Comparison of ENCODE assay signal across 8 mouse cellular contexts in genomic region chr14:21050734-21051133, GRCm38 (mm10). TPM values are rescaled to one million over a fixed set of nuclear protein-coding genes. Genes with fewer than 3 reads are reported as not detected.
A peak's percentile ranks its signal among the peaks of the same experiment; 100 is the strongest.
DNase-seq lines count a peak whose midpoint lies in the region; ATAC-seq lines count a peak whose summit lies in the region.

No protein-coding gene starts in this region.

- DNase-seq in gastrocnemius, postnatal 14 days, result peak; percentile 15
- no peak for DNase-seq in gastrocnemius, postnatal 4 days (ENCODE audit: low spot score in 2 of 2)
- DNase-seq in CD4-positive helper T cell, adult 2 months (ENCODE audit: low read depth, low spot score), result peak; percentile 68
- DNase-seq in c-Kit-positive CD71-positive TER-119-negative erythroid progenitor cells, embryonic 14.5 days (ENCODE audit: low read depth), result peak; percentile 66
- DNase-seq in induced T-regulatory cell, adult 2 months (ENCODE audit: low read depth), result peak; percentile 87
- DNase-seq in mesoderm, embryonic 11.5 days (ENCODE audit: low read depth, low spot score), result peak; percentile 39
- no peak for DNase-seq in right cerebral cortex, adult 2 months (ENCODE audit: low spot score in 2 of 2)

- ATAC-seq in granulocyte monocyte progenitor cell, adult 5-6 weeks (replicated peaks; ENCODE audit: poor library complexity, severe bottlenecking), result no peak

- intact Hi-C loops in gastrocnemius, postnatal 14 days (cut with DNase I; ENCODE audit: low total_unique reads), result no loop called here

RNA-seq across cellular contexts. Expression of gene Ap3m1, which starts 1.6 kb away (rescaled TPM):
- total RNA-seq in gastrocnemius, postnatal 14 days (2021), result 10 to 100 TPM; 35.9 to 45.5 TPM
- total RNA-seq in gastrocnemius, postnatal 4 days (2021), result 10 to 100 TPM; 58.0 to 58.7 TPM
- total RNA-seq in granulocyte monocyte progenitor cell, adult 5-6 weeks (2014; fragmentation: Nextera tagmentation), result 54.1 and 71.7 TPM in 2 replicates
- 66.0 and 83.4 TPM in 2 replicates for total RNA-seq in granulocyte monocyte progenitor cell, adult 5-6 weeks (2017)

RNA-seq across cellular contexts. Expression of gene Adk, which starts 1.6 kb away (rescaled TPM):
- 100 to 1,000 TPM in 1 of 2 experiments, 10 to 100 TPM in 1; 93.8 to 101 TPM for total RNA-seq in gastrocnemius, postnatal 14 days (2021)
- total RNA-seq in gastrocnemius, postnatal 4 days (2021), result 10 to 100 TPM; 40.6 to 57.3 TPM
- 69.1 and 73.1 TPM in 2 replicates for total RNA-seq in granulocyte monocyte progenitor cell, adult 5-6 weeks (2014; fragmentation: Nextera tagmentation)
- 96.7 and 125 TPM in 2 replicates for total RNA-seq in granulocyte monocyte progenitor cell, adult 5-6 weeks (2017)

Comparison
In these comparisons a context has a peak if more than half of its experiments do, and no peak if none do; other contexts are left out.
1. DNase-seq: peak in gastrocnemius, postnatal 14 days (single experiment), CD4-positive helper T cell, adult 2 months (single experiment), c-Kit-positive CD71-positive TER-119-negative erythroid progenitor cells, embryonic 14.5 days (single experiment), induced T-regulatory cell, adult 2 months (single experiment) and mesoderm, embryonic 11.5 days (single experiment); none in gastrocnemius, postnatal 4 days (0 of 2) and right cerebral cortex, adult 2 months (0 of 2).